Mouse (Mus musculus) MEL (cell line): ENCODE results near the gene Eapp. TPM values are rescaled to one million over a fixed set of nuclear protein-coding genes. Genes with fewer than 3 reads are reported as not detected.

ENCODE experiments used
- DNase-seq: peaks from one replicate; pipeline ENCODE4 v3.0.0; 2011; ENCODE audit warnings: low read depth, low spot score
- H3K27ac ChIP-seq: 2 replicates; pipeline ENCODE4 v1.5.1; 2012; ENCODE audit warnings: low read depth, mild to moderate bottlenecking, control low read depth, low read length, moderate library complexity; ENCODE audit not compliant: control insufficient read depth
- H3K27me3 ChIP-seq, 2 experiments: fragments of 150-350 bp in 1 of 2; sonication (generic) in 1 of 2; 2 replicates each; pipeline ENCODE4 v1.6.1; 2012; ENCODE audit warnings: low read length in 2 of 2, mild to moderate bottlenecking in 2 of 2, improper control_type of control experiment in 1 of 2, moderate library complexity in 1 of 2; ENCODE audit not compliant: insufficient read depth in 2 of 2, control insufficient read depth in 1 of 2
- H3K36me3 ChIP-seq, 2 experiments: 2 replicates each; pipeline ENCODE4 v1.6.1; 2012 to 2014; ENCODE audit warnings: low read length in 2 of 2, improper control_type of control experiment in 1 of 2, inconsistent platforms in 1 of 2, mild to moderate bottlenecking in 1 of 2; ENCODE audit not compliant: insufficient read depth in 2 of 2, control insufficient read depth in 1 of 2
- H3K4me1 ChIP-seq, 2 experiments: fragments of 150-350 bp in 1 of 2; sonication (generic) in 1 of 2; 2 replicates each; pipeline ENCODE4 v1.6.1; 2012; ENCODE audit warnings: low read length in 2 of 2, improper control_type of control experiment in 1 of 2, mild to moderate bottlenecking in 1 of 2; ENCODE audit not compliant: insufficient read depth in 2 of 2, control insufficient read depth in 1 of 2
- H3K4me3 ChIP-seq, 2 experiments: fragments of 150-350 bp in 1 of 2; sonication (generic) in 1 of 2; 2 replicates each; pipeline ENCODE4 v1.5.1; 2012; ENCODE audit warnings: low read depth in 2 of 2, low read length in 2 of 2, mild to moderate bottlenecking in 2 of 2, moderate library complexity in 2 of 2, control low read depth in 1 of 2, improper control_type of control experiment in 1 of 2; ENCODE audit not compliant: control insufficient read depth in 1 of 2, insufficient read depth in 1 of 2
- H3K79me2 ChIP-seq: 2 replicates; pipeline ENCODE4 v1.6.1; 2012; ENCODE audit warnings: mild to moderate bottlenecking, low read length, moderate library complexity; ENCODE audit not compliant: control insufficient read depth, poor library complexity, insufficient read depth
- H3K9ac ChIP-seq: 2 replicates; pipeline ENCODE4 v1.6.1; 2012; ENCODE audit warnings: low read depth, mild to moderate bottlenecking, control low read depth, low read length, moderate library complexity; ENCODE audit not compliant: control insufficient read depth, poor library complexity, severe bottlenecking
- H3K9me3 ChIP-seq: fragments of 150-350 bp; sonication (generic); replicated peaks from 2 replicates; pipeline ENCODE4 v1.6.1; 2012; ENCODE audit warnings: mild to moderate bottlenecking, low read length, improper control_type of control experiment, moderate library complexity; ENCODE audit not compliant: insufficient read depth
- E2F4 ChIP-seq: IDR thresholded peaks from 2 replicates; pipeline ENCODE4 v1.6.1; 2011; ENCODE audit warnings: low read depth, low read length, improper control_type of control experiment, borderline replicate concordance
- EP300 ChIP-seq, 2 experiments: IDR thresholded peaks; 2 replicates each; pipeline ENCODE4 v1.6.1; 2011; ENCODE audit warnings: improper control_type of control experiment in 2 of 2, low read length in 2 of 2, low read depth in 1 of 2, mild to moderate bottlenecking in 1 of 2
- GABPA ChIP-seq: IDR thresholded peaks from 2 replicates; pipeline ENCODE4 v1.6.1; 2012; ENCODE audit warnings: low read depth, mild to moderate bottlenecking, inconsistent platforms, low read length, improper control_type of control experiment, moderate library complexity
- GATA1 ChIP-seq: IDR thresholded peaks from 2 replicates; pipeline ENCODE4 v1.6.1; 2011; ENCODE audit warnings: low read depth, low read length, improper control_type of control experiment
- JUND ChIP-seq: IDR thresholded peaks from 2 replicates; pipeline ENCODE4 v1.6.1; 2011; ENCODE audit warnings: low read depth, mild to moderate bottlenecking, improper control_type of control experiment, low read length
- MAZ ChIP-seq: IDR thresholded peaks from 2 replicates; pipeline ENCODE4 v1.6.1; 2012; ENCODE audit warnings: low read depth, mild to moderate bottlenecking, inconsistent platforms, low read length, improper control_type of control experiment
- MEF2A ChIP-seq: IDR thresholded peaks from 2 replicates; pipeline ENCODE4 v1.6.1; 2014; ENCODE audit warnings: low read depth, mild to moderate bottlenecking, inconsistent platforms, low read length, improper control_type of control experiment; ENCODE audit not compliant: poor library complexity, insufficient replicate concordance, severe bottlenecking; ENCODE audit errors: extremely low read depth
- MXI1 ChIP-seq: IDR thresholded peaks from 2 replicates; pipeline ENCODE4 v1.6.1; 2011; ENCODE audit warnings: mild to moderate bottlenecking, low read depth, low read length, improper control_type of control experiment
- MYB ChIP-seq: IDR thresholded peaks from 2 replicates; pipeline ENCODE4 v1.6.1; 2011; ENCODE audit warnings: mild to moderate bottlenecking, low read depth, low read length, improper control_type of control experiment
- NELFE ChIP-seq: IDR thresholded peaks from 2 replicates; pipeline ENCODE4 v1.6.1; 2011; ENCODE audit warnings: low read depth, low read length, improper control_type of control experiment
- NRF1 ChIP-seq: IDR thresholded peaks from 2 replicates; pipeline ENCODE4 v1.6.1; 2014; ENCODE audit warnings: low read depth, mild to moderate bottlenecking, inconsistent platforms, low read length, improper control_type of control experiment, moderate library complexity; ENCODE audit not compliant: poor library complexity, insufficient read depth, severe bottlenecking
- POLR2A ChIP-seq, 2 experiments: IDR thresholded peaks; 2 replicates each; pipeline ENCODE4 v1.6.1; 2011 to 2012; ENCODE audit warnings: low read length in 2 of 2, mild to moderate bottlenecking in 2 of 2, control low read depth in 1 of 2, improper control_type of control experiment in 1 of 2, low read depth in 1 of 2, moderate library complexity in 1 of 2; ENCODE audit not compliant: control insufficient read depth in 1 of 2, insufficient read depth in 1 of 2, poor library complexity in 1 of 2
- POLR2AphosphoS5 ChIP-seq: IDR thresholded peaks from 2 replicates; pipeline ENCODE4 v1.6.1; 2012; ENCODE audit warnings: low read depth, borderline replicate concordance, mild to moderate bottlenecking, inconsistent platforms, low read length, moderate library complexity, mixed read lengths
- RAD21 ChIP-seq: IDR thresholded peaks from 2 replicates; pipeline ENCODE4 v1.6.1; 2011; ENCODE audit warnings: mild to moderate bottlenecking, low read depth, low read length, improper control_type of control experiment
- RCOR1 ChIP-seq: IDR thresholded peaks from 2 replicates; pipeline ENCODE4 v1.6.1; 2012; ENCODE audit warnings: low read depth, mild to moderate bottlenecking, inconsistent platforms, low read length, improper control_type of control experiment
- TAL1 ChIP-seq: IDR thresholded peaks from 2 replicates; pipeline ENCODE4 v1.6.1; 2012; ENCODE audit warnings: mild to moderate bottlenecking, inconsistent platforms, low read length, moderate library complexity, mixed read lengths
- TBP ChIP-seq: IDR thresholded peaks from 2 replicates; pipeline ENCODE4 v1.8.0; 2011; ENCODE audit warnings: low read depth, low read length, improper control_type of control experiment
- USF1 ChIP-seq: IDR thresholded peaks from 2 replicates; pipeline ENCODE4 v1.6.1; 2014; ENCODE audit warnings: low read depth, mild to moderate bottlenecking, inconsistent platforms, low read length, improper control_type of control experiment, moderate library complexity
- USF2 ChIP-seq, 2 experiments: IDR thresholded peaks; 2 replicates each; pipeline ENCODE4 v1.6.1; 2011 to 2012; ENCODE audit warnings: improper control_type of control experiment in 2 of 2, low read length in 2 of 2, borderline replicate concordance in 1 of 2, inconsistent platforms in 1 of 2, low read depth in 1 of 2, mild to moderate bottlenecking in 1 of 2; ENCODE audit not compliant: insufficient read depth in 1 of 2
- polyA plus RNA-seq, 2 experiments: library from polyadenylated mRNA; stranded (reverse) in 1 of 2; unstranded in 1 of 2; fragments of >175 nt in 1 of 2; fragments of >200 nt in 1 of 2; gene quantifications; 2 replicates each; pipeline versions ENCODE4 v1.2.1 to v1.2.4; 2012; ENCODE audit warnings: low replicate concordance in 2 of 2, low read depth in 1 of 2; ENCODE audit not compliant: insufficient read length in 2 of 2, insufficient read depth in 1 of 2, missing spikeins in 1 of 2
- total RNA-seq: library from RNA; depleted of rRNA; stranded (reverse); fragments of 300-350 nt; gene quantifications from 2 replicates; pipeline ENCODE4 v1.2.3, GENCODE M21; 2012

Gene Eapp
- total and polyA plus RNA-seq, 3 experiments, result 50.4 to 50.7 TPM; not detected in 1

GRCm38 (mm10) chr12:54652346-54652745 is 43.4 kb downstream of the Eapp start:
- Histone ChIP-seq H3K27ac (no peak overlapping the region), H3K79me2 (peaks cover 29% of the 10 kb centered on the region), H3K4me3 (no peak overlapping the region), H3K36me3 (peaks cover 14 to 16% of the 10 kb centered on the region in 2 experiments), H3K27me3 (no peaks in the 10 kb centered on the region), H3K4me1 (peaks cover 0 to 10% of the 10 kb centered on the region in 2 experiments; a peak in 3 of 4 replicates), H3K9me3 (no peaks in the 10 kb centered on the region), H3K9ac (no peak overlapping the region)
- DNase-seq, result no peak
- TF ChIP-seq GATA1, result no peak
- no peak for TF ChIP-seq RAD21
- no peak for TF ChIP-seq USF2 (IDR thresholded peaks at IDR 0.05; ENCODE audit: borderline replicate concordance in 1 of 2, insufficient read depth in 1 of 2, low read depth in 1 of 2, low read length in 2 of 2)
- no peak for TF ChIP-seq GABPA
- no peak for TF ChIP-seq NRF1
- no peak for TF ChIP-seq TBP
- TF ChIP-seq MEF2A, result no peak

- DNase-seq, result no peak
- no peaks in the 10 kb centered on the region for H3K27me3 ChIP-seq
- peaks cover 13 to 17% of the 10 kb centered on the region in 2 experiments for H3K36me3 ChIP-seq
- H3K27ac ChIP-seq, result no peak overlapping the region
- no peak for TF ChIP-seq E2F4
- TF ChIP-seq GATA1, result no peak
- no peak for TF ChIP-seq NELFE
- no peak for TF ChIP-seq RAD21
- no peak for TF ChIP-seq MAZ
- no peak for TF ChIP-seq EP300 (IDR thresholded peaks at IDR 0.05; ENCODE audit: low read depth in 1 of 2, low read length in 2 of 2)
- TF ChIP-seq JUND, result no peak
- TF ChIP-seq USF1, result no peak
- TF ChIP-seq MXI1, result no peak
- TF ChIP-seq RCOR1, result no peak
- TF ChIP-seq POLR2A (IDR thresholded peaks at IDR 0.05; ENCODE audit: control insufficient read depth in 1 of 2, insufficient read depth in 1 of 2, low read depth in 1 of 2, low read length in 2 of 2, poor library complexity in 1 of 2), result no peak
- TF ChIP-seq MEF2A, result no peak
- TF ChIP-seq TAL1, result no peak
- no peak for TF ChIP-seq NRF1
- no peak for TF ChIP-seq MYB
- TF ChIP-seq USF2 (IDR thresholded peaks at IDR 0.05; ENCODE audit: borderline replicate concordance in 1 of 2, insufficient read depth in 1 of 2, low read depth in 1 of 2, low read length in 2 of 2), result no peak
- TF ChIP-seq POLR2AphosphoS5, result no peak
- TF ChIP-seq, all 39 proteins: peak for 0
- no peaks in the 10 kb centered on the region for H3K9me3 ChIP-seq
- H3K4me3 ChIP-seq, result no peak overlapping the region
- H3K79me2 ChIP-seq, result peaks cover 29% of the 10 kb centered on the region
- peaks cover 0 to 10% of the 10 kb centered on the region in 2 experiments; a peak in 3 of 4 replicates for H3K4me1 ChIP-seq
- no peak overlapping the region for H3K9ac ChIP-seq
Measured at GRCm38 (mm10) chr12:54651820-54652219, 43.9 kb downstream of the Eapp start.
